Mouse (Mus musculus): ENCODE data around the gene Mesp2.

- TF ChIP-seq POLR2A (IDR thresholded peaks at IDR 0.05; ENCODE audit: borderline replicate concordance, low read depth, low read length), result no peak
- no peak for TF ChIP-seq CTCF (IDR thresholded peaks at IDR 0.05; ENCODE audit: low read depth, low read length)
These were observed 2.9 kb downstream of the Mesp2 start for GRCm38 (mm10) chr7:79813409-79813808.

Measured in bone marrow macrophage, adult 2 months (primary cell).